Mouse (Mus musculus): Measurements from ENCODE around the gene Ltbp3. TPM values are rescaled to one million over a fixed set of nuclear protein-coding genes. Genes with fewer than 3 reads are reported as not detected.

Ltbp3 gene
- 1.1 and 1.7 TPM in 2 replicates for total RNA-seq (2023)

DNA sequence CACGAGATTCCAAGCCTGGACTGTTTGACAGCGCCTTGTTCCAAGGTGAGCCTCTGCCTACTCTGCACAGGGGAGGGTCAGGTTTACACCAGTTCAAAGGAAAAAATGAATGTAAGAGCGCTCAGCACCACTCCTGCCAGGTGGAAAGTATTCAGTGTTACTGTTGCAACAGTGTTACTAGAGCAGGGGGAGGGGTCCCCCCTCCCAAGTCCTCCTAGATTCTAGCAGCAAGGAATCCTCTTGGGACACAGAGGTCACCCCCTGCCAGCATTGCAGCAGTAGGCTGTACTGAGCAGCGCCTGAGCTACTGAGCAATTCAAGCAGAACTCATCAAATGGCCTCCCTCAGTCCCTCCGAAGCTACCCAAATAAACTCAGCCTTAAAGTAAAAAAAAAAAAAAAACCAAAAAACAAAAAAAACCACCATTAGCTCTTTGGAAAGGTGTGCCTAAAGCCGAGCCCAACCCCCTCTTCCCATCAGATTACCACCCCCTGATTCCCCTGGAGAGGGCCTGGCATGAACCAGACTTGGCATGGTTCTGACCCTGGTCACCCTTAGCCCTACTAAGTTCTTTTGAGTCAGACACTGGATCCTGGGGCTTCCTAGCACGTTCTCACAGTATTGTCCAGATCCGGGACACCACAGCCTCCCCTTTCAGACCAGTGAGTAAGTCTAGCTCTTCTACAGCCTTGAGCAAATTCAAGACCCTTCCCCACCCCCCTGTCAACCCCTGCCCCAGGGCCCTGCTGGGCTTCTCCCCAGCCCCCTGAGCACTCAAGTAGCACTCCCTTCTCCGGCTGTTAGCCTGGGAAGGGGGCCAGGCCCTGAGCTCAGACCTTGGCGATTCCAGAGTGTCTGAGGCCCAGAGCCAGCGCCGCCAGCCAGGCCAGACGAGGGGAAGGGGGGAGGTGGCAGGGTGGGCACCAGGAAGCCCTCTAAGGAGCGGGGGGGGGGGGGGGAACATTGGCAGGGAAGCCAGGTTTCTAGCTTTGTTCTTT, at the start of gene Ltbp3:
TSS of gene Ltbp3 (plus strand) at position 585 of the 998 bp plus-strand sequence.

DNA sequence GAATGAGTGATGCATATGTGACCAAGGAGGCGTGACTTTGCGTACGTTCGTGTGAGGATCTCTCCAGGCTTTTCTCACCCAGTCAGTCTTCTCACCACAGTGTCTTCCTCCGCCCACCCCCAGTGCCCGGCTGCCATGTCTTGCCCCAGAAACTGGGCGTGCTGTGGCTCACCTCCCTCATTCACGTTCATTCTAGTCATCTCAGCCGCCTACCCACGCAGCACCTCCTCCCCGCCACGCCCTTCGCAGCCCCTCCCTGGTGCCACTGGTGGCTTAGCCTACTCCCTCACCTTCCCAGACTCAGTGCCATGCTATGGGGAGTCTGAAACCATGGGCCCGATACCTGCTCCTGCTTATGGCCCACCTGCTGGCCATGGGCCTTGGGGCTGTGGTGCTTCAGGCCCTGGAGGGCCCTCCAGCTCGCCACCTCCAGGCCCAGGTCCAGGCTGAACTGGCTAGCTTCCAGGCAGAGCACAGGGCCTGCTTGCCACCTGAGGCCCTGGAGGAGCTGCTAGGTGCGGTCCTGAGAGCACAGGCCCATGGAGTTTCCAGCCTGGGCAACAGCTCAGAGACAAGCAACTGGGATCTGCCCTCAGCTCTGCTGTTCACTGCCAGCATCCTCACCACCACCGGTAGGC, 36.4 kb upstream of the Ltbp3 start, which contains the start of gene Kcnk7:
TSS of gene Kcnk7 (plus strand) at position 205 of the 638 bp plus-strand sequence.

DNA sequence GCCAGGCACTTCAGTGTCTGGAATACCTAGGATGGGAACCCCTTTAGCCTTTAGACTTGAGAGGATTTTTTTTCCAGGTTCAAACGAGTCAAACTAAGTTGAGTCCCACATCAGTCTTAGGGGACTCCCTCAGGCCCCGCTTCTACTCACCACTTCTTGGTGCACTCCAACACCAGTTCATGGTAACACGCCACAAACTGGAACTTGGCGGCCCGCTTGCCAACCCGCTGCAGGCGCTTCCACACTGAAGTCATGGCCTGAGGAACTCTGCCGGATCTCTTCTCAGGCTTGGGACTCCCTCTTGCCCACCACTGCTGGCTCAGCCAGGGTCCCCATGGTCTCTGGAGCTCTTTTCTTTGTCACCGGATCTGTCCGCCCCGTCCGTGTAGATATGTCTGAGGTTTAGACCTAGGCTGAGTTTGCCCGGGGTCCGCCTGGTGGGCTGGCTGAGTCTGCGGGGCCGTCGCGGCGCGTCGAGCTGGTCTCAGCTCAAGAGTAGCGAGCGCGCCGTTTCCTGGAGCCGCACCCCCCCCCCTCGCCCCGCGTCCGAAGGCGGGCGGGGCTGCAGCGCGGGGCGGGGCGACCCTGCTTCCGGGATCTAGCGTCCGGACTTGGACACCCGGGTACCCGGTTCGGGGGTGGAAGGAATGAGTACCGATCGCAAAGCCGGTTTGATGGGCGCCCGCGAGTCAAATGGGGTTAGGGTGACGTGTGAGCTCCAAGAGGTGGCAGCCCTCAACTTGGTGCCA, 14.8 kb upstream of the Ltbp3 start, which contains the start of gene Ehbp1l1:
TSS of gene Ehbp1l1 (minus strand) at position 551 of the 749 bp plus-strand sequence.

DNA sequence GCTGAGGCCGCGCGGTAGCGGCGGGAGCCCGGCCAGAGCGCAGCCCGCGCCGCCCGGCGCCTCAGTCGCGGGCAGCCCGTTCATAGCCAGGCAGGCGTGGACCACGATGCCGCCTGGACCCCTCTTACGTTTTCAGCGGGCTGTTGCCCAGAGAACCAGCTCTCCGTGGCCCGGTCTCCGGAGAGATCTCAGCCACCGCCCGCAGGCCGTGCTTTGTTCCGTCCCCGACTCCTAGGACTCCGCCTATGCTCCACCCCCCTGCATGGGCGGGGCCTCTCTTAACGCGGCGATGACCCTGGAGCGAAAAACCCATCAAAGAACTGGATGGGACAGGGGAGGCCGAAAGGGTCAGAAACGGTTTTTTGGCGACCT, 11.3 kb upstream of the Ltbp3 start, which contains the start of gene Fam89b:
TSS of gene Fam89b (minus strand) at position 210 of the 372 bp plus-strand sequence.

DNA sequence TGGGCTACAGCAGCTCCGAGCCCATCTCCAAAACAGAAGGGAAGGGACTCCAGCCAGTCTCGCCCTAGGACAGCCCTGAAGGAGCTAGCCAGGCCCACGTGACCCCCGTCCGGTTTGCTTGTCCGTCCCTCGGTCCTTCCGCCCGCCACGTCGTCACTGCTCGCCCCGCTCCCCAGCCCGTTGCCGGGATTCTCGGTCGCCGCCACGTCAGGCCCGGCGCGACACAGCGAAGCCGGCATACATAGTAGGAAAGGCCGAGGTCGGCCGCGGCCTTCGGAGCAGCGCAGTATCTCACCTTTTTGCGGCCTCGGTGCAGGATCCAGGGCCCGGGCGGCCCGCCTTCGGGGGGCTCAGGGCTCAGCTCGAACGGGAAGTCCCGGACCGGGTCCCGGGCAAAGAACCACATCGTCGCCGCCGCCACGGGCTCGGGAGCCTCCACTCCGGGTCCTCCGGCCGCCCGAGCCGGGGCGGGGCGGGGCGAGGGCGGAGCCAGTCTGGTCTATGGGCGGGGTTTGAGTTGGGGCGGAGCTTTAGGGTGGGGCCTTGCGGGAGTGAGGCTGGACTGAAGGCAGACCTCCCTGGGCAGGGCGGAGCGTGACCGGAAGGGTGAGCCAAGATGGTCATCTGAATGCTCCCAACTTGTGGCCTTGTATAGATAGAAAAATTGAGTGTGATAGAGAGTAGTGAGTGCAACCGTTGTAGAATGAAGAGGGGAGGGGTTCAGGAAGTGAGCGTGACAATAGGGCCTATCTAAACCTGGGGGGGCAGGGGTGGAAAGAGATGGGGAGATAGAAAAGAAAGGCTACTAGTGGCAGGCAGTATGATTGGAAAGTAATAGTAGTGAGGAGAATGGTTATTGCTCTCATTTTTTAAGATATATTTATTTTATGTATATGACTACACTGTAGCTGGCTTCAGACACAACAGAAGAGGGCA, 30.5 kb downstream of the Ltbp3 start, which contains the start of gene Scyl1:
TSS of gene Scyl1 (minus strand) at position 495 of the 936 bp plus-strand sequence.

Other genes with a start within 250 kb of the Ltbp3 start
- gene 1700020D05Rik, start 237.1 kb upstream of the Ltbp3 start, total RNA-seq (2023) = not detected in 2 replicates
- 1.5 and 2.2 TPM in 2 replicates for gene Snx32, start 230.4 kb upstream of the Ltbp3 start, total RNA-seq (2023)
- 0.16 TPM in 1 of 2 replicates, not detected in the other for gene Ovol1, start 180.3 kb upstream of the Ltbp3 start, total RNA-seq (2023)
- 59.9 and 83.2 TPM in 2 replicates for gene Ap5b1, start 172.9 kb upstream of the Ltbp3 start, total RNA-seq (2023)
- 134 and 135 TPM in 2 replicates for gene Rnaseh2c, start 139.0 kb upstream of the Ltbp3 start, total RNA-seq (2023)
- 84.1 and 85.2 TPM in 2 replicates for gene Kat5, start 130.7 kb upstream of the Ltbp3 start, total RNA-seq (2023)
- 91.9 and 100 TPM in 2 replicates for gene Rela, start 103.4 kb upstream of the Ltbp3 start, total RNA-seq (2023)
- 199 and 219 TPM in 2 replicates for gene Sipa1, start 77.2 kb upstream of the Ltbp3 start, total RNA-seq (2023)
- 78.5 and 101 TPM in 2 replicates for gene Map3k11, start 52.2 kb upstream of the Ltbp3 start, total RNA-seq (2023)
- 60.5 and 93.2 TPM in 2 replicates for gene Pcnx3, start 52.0 kb upstream of the Ltbp3 start, total RNA-seq (2023)
- gene Kcnk7, start 36.5 kb upstream of the Ltbp3 start, total RNA-seq (2023) = not detected in 2 replicates
- 131 and 170 TPM in 2 replicates for gene Ehbp1l1, start 14.6 kb upstream of the Ltbp3 start, total RNA-seq (2023)
- gene Fam89b, start 11.3 kb upstream of the Ltbp3 start, total RNA-seq (2023) = 46.0 and 48.4 TPM in 2 replicates
- 52.7 and 72.2 TPM in 2 replicates for gene Scyl1, start 30.5 kb downstream of the Ltbp3 start, total RNA-seq (2023)
- gene Frmd8, start 134.4 kb downstream of the Ltbp3 start, total RNA-seq (2023) = 53.4 and 72.9 TPM in 2 replicates
- 45.7 and 49.6 TPM in 2 replicates for gene Slc25a45, start 136.9 kb downstream of the Ltbp3 start, total RNA-seq (2023)
- 1.3 and 3.5 TPM in 2 replicates for gene Tigd3, start 153.2 kb downstream of the Ltbp3 start, total RNA-seq (2023)
- 99.1 and 105 TPM in 2 replicates for gene Dpf2, start 172.1 kb downstream of the Ltbp3 start, total RNA-seq (2023)
- 8.3 and 10.1 TPM in 2 replicates for gene Cdc42ep2, start 183.9 kb downstream of the Ltbp3 start, total RNA-seq (2023)
- 24.1 and 28.7 TPM in 2 replicates for gene Pola2, start 223.3 kb downstream of the Ltbp3 start, total RNA-seq (2023)
- gene Slc22a20, start 245.2 kb downstream of the Ltbp3 start, total RNA-seq (2023) = 2.7 and 3.2 TPM in 2 replicates

Measured in neutrophil, adult 65 days (primary cell).